Comparison of ENCODE assay signal across 16 mouse cellular contexts in the genomic region with DNA sequence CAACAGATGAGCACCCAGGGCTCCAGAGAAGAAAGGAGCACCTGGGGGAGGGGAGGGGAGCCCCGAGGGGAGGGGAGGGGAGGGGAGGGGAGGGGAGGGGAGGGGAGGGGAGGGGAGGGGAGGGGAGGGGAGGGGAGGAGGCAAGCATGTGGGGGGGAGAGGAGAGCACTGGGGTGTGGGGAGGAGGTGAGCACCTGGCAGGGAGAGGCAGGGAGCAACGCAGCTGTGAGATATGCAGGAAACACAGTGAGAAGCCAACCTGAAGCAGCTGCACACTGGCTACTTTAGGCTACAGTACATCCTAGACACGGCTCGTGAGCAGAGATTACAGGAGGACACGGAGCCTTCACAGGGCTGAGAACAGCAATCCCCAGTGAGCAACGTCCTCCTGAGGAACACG. TPM values are rescaled to one million over a fixed set of nuclear protein-coding genes. Genes with fewer than 3 reads are reported as not detected.
DNase-seq lines count a peak whose midpoint lies in the region; ATAC-seq lines count a peak whose summit lies in the region.
"Had no signal": no experiment of that assay in that cellular context is flagged by ENCODE, and none has a peak within 500 bp of the region (broad histone marks: within the 10 kb centered on the region; RNA-seq: fewer than 3 reads in every experiment).

No protein-coding gene starts in this region.

- H3K27me3 ChIP-seq in midbrain, embryonic 13.5 days, result no peaks in the 10 kb centered on the region
- H3K27me3 ChIP-seq in hindbrain, embryonic 14.5 days (ENCODE audit: control insufficient read depth, insufficient read depth, low read length), result no peaks in the 10 kb centered on the region
- H3K27me3 ChIP-seq: heart, embryonic 15.5 days; hindbrain, embryonic 12.5 days had no signal

- H3K9me3 ChIP-seq in midbrain, embryonic 13.5 days, result no peaks in the 10 kb centered on the region
- no peaks in the 10 kb centered on the region for H3K9me3 ChIP-seq in hindbrain, embryonic 14.5 days (ENCODE audit: control insufficient read depth, low read length)
- H3K9me3 ChIP-seq: heart, embryonic 15.5 days; hindbrain, embryonic 12.5 days had no signal

- H3K36me3 ChIP-seq in midbrain, embryonic 13.5 days, result peaks cover 31% of the 10 kb centered on the region
- H3K36me3 ChIP-seq in hindbrain, embryonic 14.5 days (replicated peaks; ENCODE audit: control insufficient read depth, insufficient read depth), result peaks cover 19% of the 10 kb centered on the region

- no peak for ATAC-seq in midbrain, embryonic 13.5 days
- ATAC-seq in hindbrain, embryonic 14.5 days (ENCODE audit: low FRiP score), result no peak

- no peak overlapping the region for H3K9ac ChIP-seq in midbrain, embryonic 13.5 days (replicated peaks)
- no peak overlapping the region for H3K9ac ChIP-seq in hindbrain, embryonic 14.5 days
- H3K9ac ChIP-seq: heart, embryonic 15.5 days; hindbrain, embryonic 12.5 days had no signal

- DNase-seq in B cell, adult 2 months, result peak; percentile 21 to 33
- peak; percentile 68 for DNase-seq in CD4-positive, CD25-positive, alpha-beta regulatory T cell, adult 2 months (ENCODE audit: low read depth, low spot score)
- DNase-seq in induced T-regulatory cell, adult 2 months (ENCODE audit: low read depth), result peak; percentile 61
- DNase-seq in thymus, adult 18-20 months, result peak; percentile 37 to 61
- DNase-seq in hindbrain, embryonic 14.5 days (ENCODE audit: low spot score), result no peak
- no peak for DNase-seq in retina, postnatal 1 day
- DNase-seq: cerebellum, adult 9-11 months; kidney, adult 8-10 months; right cerebral cortex, postnatal 4 days had no signal

- WGBS in midbrain, embryonic 13.5 days, result 88% methylated on average over 6 of the region's 7 CpGs
- 86% methylated on average over 6 of the region's 7 CpGs for WGBS in hindbrain, embryonic 14.5 days

- H3K4me2 ChIP-seq in midbrain, embryonic 13.5 days (replicated peaks), result no peak overlapping the region
- no peak overlapping the region for H3K4me2 ChIP-seq in hindbrain, embryonic 14.5 days (replicated peaks)
- H3K4me2 ChIP-seq: heart, embryonic 15.5 days; hindbrain, embryonic 12.5 days had no signal

- H3K4me1 ChIP-seq in midbrain, embryonic 13.5 days (replicated peaks), result no peaks in the 10 kb centered on the region
- no peaks in the 10 kb centered on the region for H3K4me1 ChIP-seq in hindbrain, embryonic 14.5 days (replicated peaks; ENCODE audit: control insufficient read depth, insufficient read depth, low read length)
- H3K4me1 ChIP-seq: hindbrain, embryonic 12.5 days had no signal

- no peak overlapping the region for H3K27ac ChIP-seq in midbrain, embryonic 13.5 days
- no peak overlapping the region for H3K27ac ChIP-seq in hindbrain, embryonic 14.5 days
- H3K27ac ChIP-seq: heart, embryonic 15.5 days; hindbrain, embryonic 12.5 days had no signal

- H3K4me3 ChIP-seq in midbrain, embryonic 13.5 days (replicated peaks), result no peak overlapping the region
- no peak overlapping the region for H3K4me3 ChIP-seq in hindbrain, embryonic 14.5 days (replicated peaks; ENCODE audit: low read length)
- H3K4me3 ChIP-seq: heart, embryonic 15.5 days; hindbrain, embryonic 12.5 days had no signal

RNA-seq across cellular contexts. Expression of gene Rab3ip, which starts 19.6 kb away (rescaled TPM):
- polyA plus RNA-seq in midbrain, embryonic 13.5 days (2015; fragmentation: Nextera tagmentation; extraction: Ambion mirVana), result 43.9 and 44.2 TPM in 2 replicates
- 44.8 and 48.0 TPM in 2 replicates for polyA plus RNA-seq in hindbrain, embryonic 14.5 days (2014; fragmentation: Nextera tagmentation; extraction: Ambion mirVana)

RNA-seq across cellular contexts. Expression of gene Myrfl, which starts 34.2 kb away (rescaled TPM):
- 0.12 TPM in 1 of 2 replicates, not detected in the other for polyA plus RNA-seq in midbrain, embryonic 13.5 days (2015; fragmentation: Nextera tagmentation; extraction: Ambion mirVana)
- 0.08 TPM in 1 of 2 replicates, not detected in the other for polyA plus RNA-seq in hindbrain, embryonic 14.5 days (2014; fragmentation: Nextera tagmentation; extraction: Ambion mirVana)
- polyA plus RNA-seq: liver, adult 2 months had no signal

RNA-seq across cellular contexts. Expression of gene Gm10271, which starts 41.5 kb away (rescaled TPM):
- not detected in 2 replicates for polyA plus RNA-seq in midbrain, embryonic 13.5 days (2015; fragmentation: Nextera tagmentation; extraction: Ambion mirVana)
- not detected in 2 replicates for polyA plus RNA-seq in hindbrain, embryonic 14.5 days (2014; fragmentation: Nextera tagmentation; extraction: Ambion mirVana)
- polyA plus RNA-seq: brain, embryonic 14.5 days; frontal cortex, adult 2 months; heart, embryonic 15.5 days; hindbrain, embryonic 12.5 days; liver, adult 2 months; lung, embryonic 16.5 days had no signal

RNA-seq across cellular contexts. Expression of gene Best3, which starts 55.2 kb away (rescaled TPM):
- 0.09 and 0.15 TPM in 2 replicates for polyA plus RNA-seq in midbrain, embryonic 13.5 days (2015; fragmentation: Nextera tagmentation; extraction: Ambion mirVana)
- 0.09 and 0.26 TPM in 2 replicates for polyA plus RNA-seq in hindbrain, embryonic 14.5 days (2014; fragmentation: Nextera tagmentation; extraction: Ambion mirVana)
- polyA plus RNA-seq: liver, adult 2 months had no signal

Comparison
In these comparisons a context has a peak if more than half of its experiments do, and no peak if none do; other contexts are left out.
1. DNase-seq: peak in B cell, adult 2 months (2 of 2), CD4-positive, CD25-positive, alpha-beta regulatory T cell, adult 2 months (single experiment), induced T-regulatory cell, adult 2 months (single experiment) and thymus, adult 18-20 months (2 of 2); none in hindbrain, embryonic 14.5 days (single experiment) and retina, postnatal 1 day (single experiment).